In genomic region chr5:124083850-124084587, GRCm38 (mm10) we compare ENCODE assay signal across 10 mouse cellular contexts. TPM values are rescaled to one million over a fixed set of nuclear protein-coding genes. Genes with fewer than 3 reads are reported as not detected.
DNase-seq lines count a peak whose midpoint lies in the region; ATAC-seq lines count a peak whose summit lies in the region.
"Had no signal": no experiment of that assay in that cellular context is flagged by ENCODE, and none has a peak within 500 bp of the region (broad histone marks: within the 10 kb centered on the region; RNA-seq: fewer than 3 reads in every experiment).

No protein-coding gene starts in this region.

- no peak overlapping the region for H3K4me3 ChIP-seq in neural tube, embryonic 12.5 days
- no peak overlapping the region for H3K4me3 ChIP-seq in neural tube, embryonic 15.5 days (replicated peaks)
- H3K4me3 ChIP-seq in megakaryocyte, embryonic 14.5 days (replicated peaks) = peak overlapping the region; percentile 54
- no peak overlapping the region for H3K4me3 ChIP-seq in heart, embryonic 11.5 days (ENCODE audit: low read depth, low read length)
- H3K4me3 ChIP-seq: embryonic facial prominence, embryonic 13.5 days; limb, embryonic 13.5 days had no signal

- no peak overlapping the region for H3K27ac ChIP-seq in neural tube, embryonic 12.5 days
- H3K27ac ChIP-seq in neural tube, embryonic 15.5 days (replicated peaks) = no peak overlapping the region
- no peak overlapping the region for H3K27ac ChIP-seq in heart, embryonic 11.5 days (ENCODE audit: low read depth, low read length)
- H3K27ac ChIP-seq: embryonic facial prominence, embryonic 13.5 days; hindbrain, postnatal 0 days; limb, embryonic 13.5 days had no signal

- no peaks in the 10 kb centered on the region for H3K27me3 ChIP-seq in neural tube, embryonic 12.5 days (replicated peaks)
- 0 out of 2 replicates have a peak, but pooled peaks cover 6% of the 10 kb centered on the region for H3K27me3 ChIP-seq in neural tube, embryonic 15.5 days (replicated peaks)
- peaks cover 3% of the 10 kb centered on the region for H3K27me3 ChIP-seq in megakaryocyte, embryonic 14.5 days (replicated peaks)
- H3K27me3 ChIP-seq in heart, embryonic 11.5 days (ENCODE audit: control insufficient read depth, insufficient read depth, low read length) = peaks cover 2% of the 10 kb centered on the region; the same call in 1 of the 2 replicates
- H3K27me3 ChIP-seq: embryonic facial prominence, embryonic 13.5 days; limb, embryonic 13.5 days had no signal

- H3K9me3 ChIP-seq in neural tube, embryonic 12.5 days = no peaks in the 10 kb centered on the region
- no peaks in the 10 kb centered on the region for H3K9me3 ChIP-seq in neural tube, embryonic 15.5 days (replicated peaks)
- H3K9me3 ChIP-seq in megakaryocyte, embryonic 14.5 days = no peaks in the 10 kb centered on the region
- H3K9me3 ChIP-seq in heart, embryonic 11.5 days (replicated peaks; ENCODE audit: control insufficient read depth, low read length) = no peaks in the 10 kb centered on the region
- H3K9me3 ChIP-seq: embryonic facial prominence, embryonic 13.5 days; limb, embryonic 13.5 days had no signal

- DNase-seq in gonadal fat pad, adult 2 months (ENCODE audit: low read depth) = peak; percentile 57
- peak; percentile 61 to 74 for DNase-seq in urinary bladder, postnatal 4 days (ENCODE audit: low spot score in 2 of 2)
- no peak for DNase-seq in gastrocnemius, adult 18-20 months (ENCODE audit: low spot score)

- no peak overlapping the region for H3K4me2 ChIP-seq in neural tube, embryonic 12.5 days (replicated peaks)
- no peak overlapping the region for H3K4me2 ChIP-seq in neural tube, embryonic 15.5 days
- no peak overlapping the region for H3K4me2 ChIP-seq in heart, embryonic 11.5 days
- H3K4me2 ChIP-seq: embryonic facial prominence, embryonic 13.5 days; limb, embryonic 13.5 days had no signal

- 87% methylated on average over 14 of the region's 14 CpGs for WGBS in neural tube, embryonic 12.5 days
- 89% methylated on average over 14 of the region's 14 CpGs for WGBS in neural tube, embryonic 15.5 days
- WGBS in heart, embryonic 11.5 days (ENCODE audit: insufficient replicate concordance) = 79% methylated on average over 14 of the region's 14 CpGs

- no peaks in the 10 kb centered on the region for H3K36me3 ChIP-seq in neural tube, embryonic 12.5 days
- peaks cover 10% of the 10 kb centered on the region; the same call in 1 of the 2 replicates for H3K36me3 ChIP-seq in neural tube, embryonic 15.5 days
- H3K36me3 ChIP-seq in megakaryocyte, embryonic 14.5 days (replicated peaks; ENCODE audit: low read length) = peaks cover 42% of the 10 kb centered on the region
- H3K36me3 ChIP-seq in heart, embryonic 11.5 days (ENCODE audit: control insufficient read depth, insufficient read depth, low read length) = no peaks in the 10 kb centered on the region
- H3K36me3 ChIP-seq: embryonic facial prominence, embryonic 13.5 days; limb, embryonic 13.5 days had no signal

- 0 out of 2 replicates have a peak, but pooled peaks have one; percentile 25 for ATAC-seq in neural tube, embryonic 12.5 days (ENCODE audit: low FRiP score, low read depth)
- no peak for ATAC-seq in neural tube, embryonic 15.5 days (ENCODE audit: low FRiP score)
- no peak for ATAC-seq in heart, embryonic 11.5 days (replicated peaks; ENCODE audit: insufficient number of reproducible peaks, low FRiP score, low TSS enrichment)

- H3K4me1 ChIP-seq in neural tube, embryonic 12.5 days = peaks cover 7% of the 10 kb centered on the region; the same call in 1 of the 2 replicates
- H3K4me1 ChIP-seq in neural tube, embryonic 15.5 days = 0 out of 2 replicates have a peak, but pooled peaks cover 9% of the 10 kb centered on the region
- peaks cover 81% of the 10 kb centered on the region for H3K4me1 ChIP-seq in megakaryocyte, embryonic 14.5 days
- H3K4me1 ChIP-seq in heart, embryonic 11.5 days (ENCODE audit: control insufficient read depth, insufficient read depth, low read length) = peaks cover 6% of the 10 kb centered on the region

- no peak overlapping the region for H3K9ac ChIP-seq in neural tube, embryonic 12.5 days
- H3K9ac ChIP-seq in neural tube, embryonic 15.5 days (replicated peaks) = no peak overlapping the region
- no peak overlapping the region for H3K9ac ChIP-seq in heart, embryonic 11.5 days (ENCODE audit: low read depth, low read length)
- H3K9ac ChIP-seq: embryonic facial prominence, embryonic 13.5 days; limb, embryonic 13.5 days had no signal

RNA-seq across cellular contexts. Expression of gene Abcb9, which starts 11.6 kb away (rescaled TPM):
- polyA plus RNA-seq in neural tube, embryonic 12.5 days (2016; fragmentation: Nextera tagmentation; extraction: Ambion mirVana) = 4.1 and 4.7 TPM in 2 replicates
- 22.1 and 23.2 TPM in 2 replicates for polyA plus RNA-seq in neural tube, embryonic 15.5 days (2015; fragmentation: Nextera tagmentation; extraction: Ambion mirVana)
- 33.5 and 39.3 TPM in 2 replicates for polyA plus RNA-seq in gonadal fat pad, adult 2 months (2012; rRNA removed)
- 23.8 and 51.5 TPM in 2 replicates for polyA plus RNA-seq in megakaryocyte, embryonic 14.5 days (2012; ENCODE audit: insufficient read depth, low replicate concordance)
- 1.1 and 1.4 TPM in 2 replicates for polyA plus RNA-seq in heart, embryonic 11.5 days (2014; fragmentation: Nextera tagmentation; extraction: Ambion mirVana)
- total RNA-seq in gastrocnemius, adult 18-20 months (2021) = 1 to 10 TPM; 8.4 to 8.9 TPM

RNA-seq across cellular contexts. Expression of gene Ogfod2, which starts 28.1 kb away (rescaled TPM):
- polyA plus RNA-seq in neural tube, embryonic 12.5 days (2016; fragmentation: Nextera tagmentation; extraction: Ambion mirVana) = 28.1 and 28.8 TPM in 2 replicates
- polyA plus RNA-seq in neural tube, embryonic 15.5 days (2015; fragmentation: Nextera tagmentation; extraction: Ambion mirVana) = 39.5 and 43.7 TPM in 2 replicates
- polyA plus RNA-seq in gonadal fat pad, adult 2 months (2012; rRNA removed) = 56.9 and 71.1 TPM in 2 replicates
- 77.8 and 102 TPM in 2 replicates for polyA plus RNA-seq in megakaryocyte, embryonic 14.5 days (2012; ENCODE audit: insufficient read depth, low replicate concordance)
- 13.6 and 14.8 TPM in 2 replicates for polyA plus RNA-seq in heart, embryonic 11.5 days (2014; fragmentation: Nextera tagmentation; extraction: Ambion mirVana)
- 10 to 100 TPM; 13.2 to 14.5 TPM for total RNA-seq in gastrocnemius, adult 18-20 months (2021)

RNA-seq across cellular contexts. Expression of gene Arl6ip4, which starts 31.9 kb away (rescaled TPM):
- polyA plus RNA-seq in neural tube, embryonic 12.5 days (2016; fragmentation: Nextera tagmentation; extraction: Ambion mirVana) = 93.1 and 98.9 TPM in 2 replicates
- polyA plus RNA-seq in neural tube, embryonic 15.5 days (2015; fragmentation: Nextera tagmentation; extraction: Ambion mirVana) = 87.7 and 89.1 TPM in 2 replicates
- 34.4 and 36.2 TPM in 2 replicates for polyA plus RNA-seq in gonadal fat pad, adult 2 months (2012; rRNA removed)
- 141 and 205 TPM in 2 replicates for polyA plus RNA-seq in megakaryocyte, embryonic 14.5 days (2012; ENCODE audit: insufficient read depth, low replicate concordance)
- 65.7 and 74.6 TPM in 2 replicates for polyA plus RNA-seq in heart, embryonic 11.5 days (2014; fragmentation: Nextera tagmentation; extraction: Ambion mirVana)
- total RNA-seq in gastrocnemius, adult 18-20 months (2021) = 10 to 100 TPM; 39.1 TPM

RNA-seq across cellular contexts. Expression of gene Vps37b, which starts 51.9 kb away (rescaled TPM):
- polyA plus RNA-seq in neural tube, embryonic 12.5 days (2016; fragmentation: Nextera tagmentation; extraction: Ambion mirVana) = 70.9 and 71.2 TPM in 2 replicates
- 48.8 and 50.4 TPM in 2 replicates for polyA plus RNA-seq in neural tube, embryonic 15.5 days (2015; fragmentation: Nextera tagmentation; extraction: Ambion mirVana)
- 45.2 and 54.3 TPM in 2 replicates for polyA plus RNA-seq in gonadal fat pad, adult 2 months (2012; rRNA removed)
- polyA plus RNA-seq in megakaryocyte, embryonic 14.5 days (2012; ENCODE audit: insufficient read depth, low replicate concordance) = 437 and 1,468 TPM in 2 replicates
- polyA plus RNA-seq in heart, embryonic 11.5 days (2014; fragmentation: Nextera tagmentation; extraction: Ambion mirVana) = 43.3 and 48.2 TPM in 2 replicates
- 1 to 10 TPM; 5.7 to 6.6 TPM for total RNA-seq in gastrocnemius, adult 18-20 months (2021)
